Mouse (Mus musculus) lung, postnatal 0 days (tissue): Measurements from ENCODE around the gene Camta1. TPM values are rescaled to one million over a fixed set of nuclear protein-coding genes. Genes with fewer than 3 reads are reported as not detected.

Experiments
- ATAC-seq: fragments of 200-750 bp; cut with Nextera tagmentation; 2 replicates; pipeline ENCODE4 v1.8.0; 2017; ENCODE audit warnings: moderate library complexity
- DNase-seq: peaks from one replicate; pipeline ENCODE4 v3.0.0-alpha.2; 2016; ENCODE audit warnings: low spot score
- H3K27ac ChIP-seq: fragments of 300-500 bp; sonication (generic); 2 replicates; pipeline ENCODE4 v1.5.1; 2014; ENCODE audit warnings: antibody characterized with exemption, mild to moderate bottlenecking, low read length, mixed read lengths
- H3K27me3 ChIP-seq: fragments of 300-500 bp; sonication (generic); replicated peaks from 2 replicates; pipeline ENCODE4 v1.6.1; 2014; ENCODE audit warnings: low read length, mixed read lengths; ENCODE audit not compliant: insufficient read depth
- H3K36me3 ChIP-seq: fragments of 300-500 bp; sonication (generic); 2 replicates; pipeline ENCODE4 v1.6.1; 2014; ENCODE audit warnings: low read length, mixed read lengths; ENCODE audit not compliant: insufficient read depth
- H3K4me1 ChIP-seq: fragments of 300-500 bp; sonication (generic); 2 replicates; pipeline ENCODE4 v1.6.1; 2014; ENCODE audit warnings: antibody characterized with exemption, low read depth, low read length, mixed read lengths; ENCODE audit not compliant: insufficient read depth
- H3K4me2 ChIP-seq: fragments of 300-500 bp; sonication (generic); replicated peaks from 2 replicates; pipeline ENCODE4 v1.6.1; 2014; ENCODE audit warnings: low read depth, mild to moderate bottlenecking, low read length, moderate library complexity, mixed read lengths
- H3K4me3 ChIP-seq: fragments of 300-500 bp; sonication (generic); 2 replicates; pipeline ENCODE4 v1.5.1; 2014; ENCODE audit warnings: low read depth, low read length
- H3K9ac ChIP-seq: fragments of 300-500 bp; sonication (generic); replicated peaks from 2 replicates; pipeline ENCODE4 v1.6.1; 2014; ENCODE audit warnings: low read depth, mild to moderate bottlenecking
- H3K9me3 ChIP-seq: fragments of 300-500 bp; sonication (generic); 2 replicates; pipeline ENCODE4 v1.6.1; 2016; ENCODE audit warnings: low read length, mixed read lengths
- CTCF ChIP-seq: IDR thresholded peaks from 2 replicates; pipeline ENCODE4 v1.5.1; 2016; ENCODE audit warnings: antibody characterized with exemption, mild to moderate bottlenecking
- EP300 ChIP-seq: IDR thresholded peaks from 2 replicates; pipeline ENCODE4 v1.6.1; 2016; ENCODE audit warnings: antibody characterized with exemption, mild to moderate bottlenecking, control low read depth
- WGBS: fragments of 180-500 bp; shearing (Covaris S2); extraction: QIAGEN DNeasy Blood & Tissue Kit; methylation state at CpG from one replicate; pipeline ENCODE4 v1.1.7; 2014; 5-methylcytosine and 5-hydroxymethylcytosine counted together
- polyA plus RNA-seq: library from polyadenylated mRNA; unstranded; fragments of >200 nt; fragmentation: Nextera tagmentation; extraction: Ambion mirVana; gene quantifications from 2 replicates; pipeline ENCODE4 v1.2.1, GENCODE M21; 2015

The Camta1 gene
- polyA plus RNA-seq, 1 experiment from 2014 or later: 86.4 TPM

DNA sequence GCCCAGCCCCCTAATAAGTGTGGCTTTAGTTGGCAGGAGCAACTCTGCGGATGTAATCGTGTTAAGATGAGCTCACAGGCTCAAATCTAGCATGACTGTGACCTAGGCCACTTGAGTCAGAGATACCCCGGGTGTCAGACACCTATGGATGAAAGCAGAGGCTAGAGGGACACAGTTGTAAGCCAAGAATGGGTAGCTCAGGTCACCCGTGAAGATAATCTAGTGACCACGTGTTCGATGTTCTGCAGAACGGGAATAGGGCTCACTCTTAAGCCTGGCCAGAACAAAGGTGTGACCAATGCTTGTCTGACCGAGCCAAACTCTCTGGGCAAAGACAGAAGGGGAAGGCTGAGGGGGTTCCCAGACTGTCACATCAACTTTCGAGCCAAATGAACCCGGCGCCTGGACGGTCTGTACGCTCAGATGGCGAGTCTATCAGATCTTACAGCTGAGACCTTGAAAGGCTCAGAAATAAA is 242.1 kb downstream of the Camta1 start:
- no peak overlapping the region for H3K4me2 ChIP-seq
- H3K9ac ChIP-seq: no peak overlapping the region
- no peak for DNase-seq
- ATAC-seq: no peak
- TF ChIP-seq CTCF: no peak
- H3K27ac ChIP-seq: no peak overlapping the region
- H3K36me3 ChIP-seq: no peaks in the 10 kb centered on the region
- no peaks in the 10 kb centered on the region for H3K9me3 ChIP-seq
- no peaks in the 10 kb centered on the region for H3K4me1 ChIP-seq
- H3K4me3 ChIP-seq: no peak overlapping the region
- no peaks in the 10 kb centered on the region for H3K27me3 ChIP-seq
- 71% methylated on average over 14 of the region's 14 CpGs for WGBS

DNA sequence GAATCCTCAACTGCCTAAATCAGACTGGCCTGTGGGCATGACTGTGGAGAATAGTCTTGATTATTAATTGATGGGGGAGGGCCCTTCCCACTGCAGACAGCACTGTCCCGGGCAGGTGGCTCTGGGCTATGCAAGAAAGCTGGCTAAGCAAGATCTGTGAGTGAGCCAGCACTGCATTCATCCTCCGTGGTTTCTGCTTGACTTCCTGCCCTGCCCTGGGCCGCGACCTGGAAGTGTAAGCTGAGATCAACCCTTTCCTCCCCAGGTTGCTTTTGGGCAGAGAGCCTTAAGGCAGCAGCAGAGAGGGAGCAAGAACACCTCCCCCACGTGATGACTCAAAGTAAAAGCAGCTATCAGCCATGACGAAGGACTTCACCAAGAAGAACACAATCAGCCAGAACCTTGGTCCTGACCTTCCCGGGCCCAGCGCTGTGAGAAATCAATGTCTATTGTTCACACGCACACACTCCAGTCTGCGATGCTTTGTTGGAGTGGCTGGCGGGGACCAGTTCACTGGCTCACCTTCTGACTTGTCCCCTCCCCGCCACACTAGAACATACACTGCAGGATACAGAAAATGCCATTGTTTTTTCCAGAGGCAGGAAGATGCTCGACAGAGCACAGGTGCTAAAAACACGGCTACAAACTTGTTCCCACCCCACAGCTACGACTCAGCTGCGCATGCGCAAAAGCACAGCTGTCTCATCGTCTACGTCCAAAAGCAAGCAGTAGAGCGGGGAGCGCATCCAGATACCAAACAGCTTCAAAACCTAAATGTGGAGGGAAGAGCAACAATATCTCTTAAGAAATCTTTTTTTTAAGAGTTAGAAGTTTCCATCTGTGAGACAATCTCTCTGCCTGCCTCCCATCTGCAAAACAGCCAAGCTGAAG is 243.0 kb downstream of the Camta1 start:
- no peak for ATAC-seq

DNA sequence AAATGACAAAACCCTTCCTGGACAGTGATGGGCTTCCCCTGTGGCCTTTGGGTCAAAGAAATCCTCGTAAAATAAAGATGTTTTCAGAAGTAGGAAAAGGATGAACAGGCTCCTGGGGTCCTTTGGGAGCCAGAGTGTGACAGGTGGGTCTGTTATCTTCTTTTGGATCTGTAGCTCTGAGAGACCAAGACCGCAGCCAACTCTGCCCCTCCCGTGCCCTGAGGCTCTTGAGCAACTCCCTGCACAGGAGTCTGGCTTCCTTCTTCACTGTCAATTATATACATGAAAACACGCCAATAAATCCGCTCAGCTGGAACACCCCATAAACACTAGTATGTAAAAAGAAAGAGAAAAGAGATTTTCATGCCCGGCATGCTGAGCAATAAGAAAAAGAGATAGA is 250.1 kb downstream of the Camta1 start:
- Histone ChIP-seq H3K27ac (no peak overlapping the region), H3K4me3 (no peak overlapping the region), H3K9ac (no peak overlapping the region), H3K9me3 (no peaks in the 10 kb centered on the region), H3K27me3 (no peaks in the 10 kb centered on the region), H3K36me3 (no peaks in the 10 kb centered on the region), H3K4me2 (no peak overlapping the region), H3K4me1 (no peaks in the 10 kb centered on the region)
- DNase-seq (no peak), ATAC-seq (no peak)
- no peak for TF ChIP-seq CTCF
- TF ChIP-seq EP300: no peak
- 62% methylated on average over 6 of the region's 6 CpGs for WGBS

More for the DNA sequence above, 243.0 kb downstream of the Camta1 start:
- no peak for TF ChIP-seq EP300
- TF ChIP-seq CTCF: no peak
- H3K27ac ChIP-seq: no peak overlapping the region
- H3K4me3 ChIP-seq: no peak overlapping the region
- DNase-seq: no peak
- no peaks in the 10 kb centered on the region for H3K4me1 ChIP-seq
- no peaks in the 10 kb centered on the region for H3K27me3 ChIP-seq
- H3K4me2 ChIP-seq: no peak overlapping the region
- no peaks in the 10 kb centered on the region for H3K9me3 ChIP-seq
- 35% methylated on average over 21 of the region's 21 CpGs for WGBS
- no peak overlapping the region for H3K9ac ChIP-seq
- no peaks in the 10 kb centered on the region for H3K36me3 ChIP-seq

DNA sequence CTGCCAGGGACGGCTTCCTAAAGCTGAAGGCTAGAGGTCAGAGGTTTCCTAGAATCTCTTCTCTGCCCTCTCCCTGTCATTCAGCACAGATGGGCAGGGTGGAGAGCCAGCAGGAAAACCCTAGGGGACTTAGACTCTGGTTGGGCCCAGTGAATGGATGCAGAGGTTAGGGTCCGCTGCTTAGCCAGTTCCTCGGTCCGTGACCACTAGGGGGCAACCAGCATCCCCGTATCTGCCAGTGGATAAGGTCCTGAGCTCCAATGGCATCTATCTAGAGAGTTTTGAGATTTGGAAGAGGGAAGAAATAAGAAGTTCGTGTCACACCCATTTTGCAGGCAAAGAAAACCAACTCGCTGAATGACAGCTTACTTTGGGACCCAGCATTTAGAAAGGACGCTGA is 251.4 kb downstream of the Camta1 start:
- H3K27ac ChIP-seq: no peak overlapping the region
- H3K9ac ChIP-seq: no peak overlapping the region
- 15% methylated on average over 8 of the region's 8 CpGs for WGBS
- H3K27me3 ChIP-seq: no peaks in the 10 kb centered on the region
- TF ChIP-seq CTCF (peak; percentile 78), EP300 (no peak)
- no peaks in the 10 kb centered on the region for H3K36me3 ChIP-seq
- H3K4me1 ChIP-seq: no peaks in the 10 kb centered on the region
- H3K9me3 ChIP-seq: no peaks in the 10 kb centered on the region
- ATAC-seq (no peak), DNase-seq (peak; percentile 54)
- H3K4me3 ChIP-seq: no peak overlapping the region
- H3K4me2 ChIP-seq: no peak overlapping the region

DNA sequence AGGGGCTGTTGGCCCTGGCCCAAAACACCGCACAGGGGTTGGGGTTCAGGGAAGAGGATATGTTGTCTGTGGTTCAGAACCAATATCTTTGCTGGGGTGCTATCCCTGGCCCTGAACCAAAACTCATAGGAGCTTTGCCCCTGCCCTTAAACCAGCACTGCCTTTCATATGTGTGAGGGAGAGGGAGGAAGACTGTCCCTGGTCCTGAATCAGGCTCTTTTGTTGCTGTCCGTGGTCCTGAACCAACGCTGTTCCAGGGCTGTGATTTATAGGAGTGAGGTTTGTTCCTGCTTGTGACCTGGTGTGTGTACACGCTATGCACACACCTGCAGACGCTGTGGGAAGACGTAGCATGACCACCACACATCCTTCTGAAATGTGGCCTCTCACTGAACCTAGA is 256.8 kb downstream of the Camta1 start:
- DNase-seq: peak; percentile 63
- H3K4me2 ChIP-seq: no peak overlapping the region
- no peaks in the 10 kb centered on the region for H3K4me1 ChIP-seq
- H3K27me3 ChIP-seq: no peaks in the 10 kb centered on the region
- H3K27ac ChIP-seq: no peak overlapping the region
- H3K9ac ChIP-seq: no peak overlapping the region
- WGBS: 31% methylated on average over 6 of the region's 6 CpGs
- H3K4me3 ChIP-seq: no peak overlapping the region
- ATAC-seq: peak; percentile 83
- H3K9me3 ChIP-seq: no peaks in the 10 kb centered on the region
- no peak for TF ChIP-seq EP300
- no peak for TF ChIP-seq CTCF
- no peaks in the 10 kb centered on the region for H3K36me3 ChIP-seq

DNA sequence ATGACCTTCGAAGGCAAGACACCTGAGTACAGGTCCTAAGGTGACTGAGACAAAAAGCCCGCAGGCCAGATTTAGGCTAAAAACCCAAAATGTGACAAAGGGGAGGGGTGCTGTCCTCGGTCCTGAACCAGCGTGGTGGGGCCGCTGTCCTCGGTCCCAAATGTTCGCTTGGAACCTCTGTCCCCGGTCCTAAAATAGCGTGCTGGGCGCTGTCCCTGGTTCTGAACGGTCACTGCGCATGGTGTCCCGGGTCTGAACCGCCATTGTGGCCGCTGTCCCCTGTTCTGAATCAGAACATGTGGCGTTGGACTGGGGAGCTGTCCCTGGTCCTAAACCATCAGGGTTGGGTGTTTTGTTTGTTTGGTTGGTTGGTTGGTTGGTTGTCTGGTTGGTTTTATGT is 257.2 kb downstream of the Camta1 start:
- no peak overlapping the region for H3K4me3 ChIP-seq
- peak; percentile 97 for ATAC-seq
- no peak for TF ChIP-seq EP300
- peak; percentile 21 for TF ChIP-seq CTCF
- H3K4me2 ChIP-seq: no peak overlapping the region
- 6% methylated on average over 16 of the region's 16 CpGs for whole genome bisulfite sequencing
- H3K36me3 ChIP-seq: no peaks in the 10 kb centered on the region
- no peaks in the 10 kb centered on the region for H3K27me3 ChIP-seq
- no peak overlapping the region for H3K27ac ChIP-seq
- H3K4me1 ChIP-seq: no peaks in the 10 kb centered on the region
- no peak overlapping the region for H3K9ac ChIP-seq
- peak; percentile 90 for DNase-seq
- no peaks in the 10 kb centered on the region for H3K9me3 ChIP-seq
